Mouse (Mus musculus) macrophage (primary cell): ENCODE data around the gene Etnk1. TPM values are rescaled to one million over a fixed set of nuclear protein-coding genes. Genes with fewer than 3 reads are reported as not detected.
A peak's percentile ranks its signal among the peaks of the same experiment; 100 is the strongest.
"Not testable (repeated sequence)": the region's sequence is repeated elsewhere in the genome, so short reads cannot be mapped to it uniquely, and the experiment has no call there.

ENCODE experiments used
- H3K27ac ChIP-seq: fragments of 350-480 bp; formaldehyde crosslinking; 2 replicates; pipeline ENCODE4 v1.9.0; 2021
- H3K36me3 ChIP-seq: fragments of 350-480 bp; formaldehyde crosslinking; 2 replicates; pipeline ENCODE4 v1.9.0; 2021; ENCODE audit errors: inconsistent target
- H3K4me3 ChIP-seq: fragments of 350-480 bp; formaldehyde crosslinking; 2 replicates; pipeline ENCODE4 v1.9.0; 2021; ENCODE audit errors: inconsistent target
- H3K79me2 ChIP-seq: fragments of 350-480 bp; formaldehyde crosslinking; 2 replicates; pipeline ENCODE4 v1.9.0; 2021; ENCODE audit errors: inconsistent target
- WGBS: methylation state at CpG from one replicate; pipeline ENCODE4 v1.1.7; 2026; ENCODE audit warnings: inconsistent platforms; ENCODE audit not compliant: missing documents; 5-methylcytosine and 5-hydroxymethylcytosine counted together
- polyA plus RNA-seq: library from polyadenylated mRNA; stranded (reverse); fragments of 250-400 nt; gene quantifications from 3 replicates; pipeline ENCODE4 v1.2.4, GENCODE M21; 2018; ENCODE audit warnings: inconsistent platforms

The Etnk1 gene
- polyA plus RNA-seq, 1 experiment from 2014 or later: 35.2 TPM

DNA sequence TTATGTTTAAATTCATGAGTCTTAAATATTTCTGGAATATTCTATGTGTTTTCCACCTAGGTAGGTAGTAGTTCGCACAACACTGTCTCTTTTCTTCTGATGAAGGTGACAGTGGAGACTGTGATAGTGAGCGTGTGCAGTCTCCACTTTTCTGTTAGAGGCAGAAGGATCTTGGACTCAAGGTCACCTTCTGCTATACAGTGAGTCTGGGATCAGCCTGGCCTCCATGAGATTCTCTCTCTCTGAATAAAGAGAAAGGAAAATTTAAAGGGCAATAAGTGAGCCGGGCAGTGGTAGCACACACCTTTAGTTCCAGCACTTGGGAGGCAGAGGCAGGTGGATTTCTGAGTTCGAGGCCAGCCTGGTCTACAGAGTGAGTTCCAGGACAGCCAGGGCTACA, 24.2 kb upstream of the Etnk1 start:
- WGBS: 98% methylated on average over 3 of the region's 4 CpGs
- Histone ChIP-seq H3K36me3 (no peaks in the 10 kb centered on the region), H3K27ac (no peak overlapping the region), H3K4me3 (no peak overlapping the region), H3K79me2 (no peaks in the 10 kb centered on the region)

DNA sequence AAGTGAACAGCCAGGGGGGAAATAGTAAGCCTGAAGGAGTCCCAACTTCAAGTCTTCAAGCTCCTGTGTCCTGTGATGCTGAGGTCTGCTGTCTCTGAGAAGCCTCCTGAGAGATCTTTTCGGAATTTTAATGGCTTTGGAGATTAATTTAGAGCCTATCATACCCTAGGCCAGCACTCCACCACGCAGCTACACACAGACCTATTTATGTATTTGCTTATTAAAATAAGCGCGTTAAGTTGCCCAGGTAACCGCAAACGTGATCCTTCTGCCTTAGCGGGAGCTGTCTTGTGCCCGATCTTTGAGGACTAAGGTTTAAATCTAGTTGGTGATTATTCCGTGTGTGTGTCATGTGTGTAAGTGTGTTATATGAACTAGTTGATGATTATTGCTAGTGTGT, 23.7 kb upstream of the Etnk1 start:
- H3K27ac ChIP-seq: no peak overlapping the region
- 95% methylated on average over 9 of the region's 9 CpGs for WGBS
- no peaks in the 10 kb centered on the region for H3K79me2 ChIP-seq
- H3K4me3 ChIP-seq: no peak overlapping the region
- H3K36me3 ChIP-seq: no peaks in the 10 kb centered on the region

DNA sequence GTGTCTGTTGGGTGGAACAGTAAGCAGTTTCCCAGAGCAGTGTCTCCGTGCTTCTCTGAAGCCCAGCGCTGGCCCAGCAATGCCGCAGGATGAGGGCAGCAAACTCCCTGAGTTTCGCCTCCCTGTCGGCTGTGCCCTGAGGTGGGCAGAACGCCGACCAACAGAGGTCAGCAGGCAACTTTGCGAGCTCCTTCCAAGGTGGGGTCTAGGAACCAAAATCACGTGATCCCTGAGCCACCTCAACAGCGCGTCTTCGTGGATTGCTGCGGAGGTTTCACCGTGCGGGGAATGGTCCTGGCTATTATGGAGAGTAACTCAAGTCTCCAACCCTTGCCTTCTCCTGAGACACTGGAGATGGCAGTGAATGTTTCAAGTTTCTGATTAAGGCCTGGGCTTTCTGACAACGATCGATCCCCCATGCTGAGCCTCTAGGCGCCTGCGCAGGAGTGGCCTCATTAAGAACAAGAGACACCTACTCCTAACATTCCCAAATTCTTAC, 23.2 kb upstream of the Etnk1 start:
- no peak overlapping the region for H3K4me3 ChIP-seq
- H3K36me3 ChIP-seq: no peaks in the 10 kb centered on the region
- H3K79me2 ChIP-seq: no peaks in the 10 kb centered on the region
- no peak overlapping the region for H3K27ac ChIP-seq
- 76% methylated on average over 19 of the region's 19 CpGs for WGBS

- Histone ChIP-seq H3K79me2 (no peaks in the 10 kb centered on the region), H3K27ac (no peak overlapping the region), H3K36me3 (no peaks in the 10 kb centered on the region), H3K4me3 (no peak overlapping the region)
- 96% methylated on average over 2 of the region's 2 CpGs for WGBS
Observed at GRCm38 (mm10) chr6:143144556-143144955, 22.5 kb upstream of the Etnk1 start.

DNA sequence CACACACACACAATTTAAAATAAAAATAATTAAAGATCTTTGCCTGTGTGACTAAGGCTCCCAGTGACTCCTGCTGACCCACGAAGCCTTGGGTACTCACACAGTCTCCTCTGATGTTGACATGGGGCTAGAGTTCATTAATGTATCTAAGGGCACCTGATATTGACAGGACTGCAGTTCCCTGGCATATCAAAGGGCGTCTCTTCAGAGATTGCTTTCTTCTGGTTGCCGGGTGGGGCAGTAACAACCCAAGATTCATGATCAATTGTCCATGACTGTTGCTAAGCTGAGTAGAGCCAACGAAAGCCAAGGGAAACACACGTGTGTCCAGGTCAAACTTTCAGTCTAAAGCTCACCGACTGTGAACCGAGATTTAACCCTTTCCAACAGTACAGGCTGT, 22.0 kb upstream of the Etnk1 start:
- Histone ChIP-seq H3K4me3 (no peak overlapping the region), H3K79me2 (no peaks in the 10 kb centered on the region), H3K27ac (no peak overlapping the region), H3K36me3 (no peaks in the 10 kb centered on the region)
- WGBS: 89% methylated on average over 7 of the region's 7 CpGs

GRCm38 (mm10) chr6:143146756-143147155, 20.3 kb upstream of the Etnk1 start:
- Histone ChIP-seq H3K4me3 (peak overlapping the region; percentile 32), H3K79me2 (no peaks in the 10 kb centered on the region), H3K27ac (peak overlapping the region; percentile 70), H3K36me3 (no peaks in the 10 kb centered on the region)
- WGBS: 0% methylated on average over 8 of the region's 8 CpGs

DNA sequence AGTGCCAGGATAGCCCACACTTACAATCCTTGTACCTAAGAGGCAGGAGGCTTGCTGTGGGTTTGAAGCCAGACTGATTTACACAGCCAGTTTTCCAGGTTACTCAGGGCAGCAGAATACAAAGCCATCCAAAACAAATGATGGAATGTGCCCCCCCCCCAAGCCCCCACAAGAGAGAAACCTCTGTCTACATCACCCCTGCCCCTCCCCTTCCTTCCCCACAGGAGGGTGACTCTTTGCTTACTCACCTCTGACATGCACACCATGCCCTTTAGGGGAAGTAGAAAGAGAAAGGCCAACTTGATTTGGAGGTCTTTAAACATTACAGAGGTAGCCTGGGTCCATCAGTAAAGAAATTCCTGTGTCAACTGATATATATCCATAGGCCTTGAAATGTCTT, 18.2 kb upstream of the Etnk1 start:
- no peaks in the 10 kb centered on the region for H3K79me2 ChIP-seq
- H3K4me3 ChIP-seq: no peak overlapping the region
- no peaks in the 10 kb centered on the region for H3K36me3 ChIP-seq
- no peak overlapping the region for H3K27ac ChIP-seq

GRCm38 (mm10) chr6:143149766-143150291, 17.2 kb upstream of the Etnk1 start:
- Histone ChIP-seq H3K27ac (no peak overlapping the region), H3K79me2 (no peaks in the 10 kb centered on the region), H3K4me3 (no peak overlapping the region), H3K36me3 (no peaks in the 10 kb centered on the region)
- 63% methylated on average over 4 of the region's 5 CpGs for WGBS

GRCm38 (mm10) chr6:143151081-143151995, 15.7 kb upstream of the Etnk1 start:
- not testable (repeated sequence) for H3K4me3 ChIP-seq, H3K79me2 ChIP-seq, H3K36me3 ChIP-seq, H3K27ac ChIP-seq
- WGBS: 26% methylated on average over 7 of the region's 10 CpGs

- H3K27ac ChIP-seq: no peak overlapping the region
- WGBS: 94% methylated on average over 9 of the region's 9 CpGs
- H3K36me3 ChIP-seq: no peaks in the 10 kb centered on the region
- no peaks in the 10 kb centered on the region for H3K79me2 ChIP-seq
- H3K4me3 ChIP-seq: no peak overlapping the region
Observed at GRCm38 (mm10) chr6:143152321-143152827, 14.6 kb upstream of the Etnk1 start.

DNA sequence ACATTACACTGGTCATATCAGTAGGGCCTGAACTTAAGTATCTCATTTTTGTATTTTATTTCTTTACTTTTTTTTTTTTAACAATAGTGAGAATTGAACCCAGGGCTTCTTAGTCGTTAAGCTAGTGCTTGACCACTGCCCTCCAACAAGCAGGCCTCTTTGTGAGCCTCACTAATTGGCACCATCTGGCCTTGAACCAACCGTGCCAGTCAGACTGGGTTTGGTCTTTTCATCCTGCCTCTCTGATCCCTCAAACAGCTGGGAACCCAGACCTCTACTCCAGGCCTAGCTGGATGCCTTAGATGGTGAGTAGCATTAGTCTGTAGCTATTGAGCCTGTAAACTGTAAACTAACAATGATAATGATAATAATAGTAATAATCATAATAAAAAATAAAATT, 13.9 kb upstream of the Etnk1 start:
- H3K36me3 ChIP-seq: no peaks in the 10 kb centered on the region
- H3K4me3 ChIP-seq: no peak overlapping the region
- H3K27ac ChIP-seq: no peak overlapping the region
- H3K79me2 ChIP-seq: no peaks in the 10 kb centered on the region
- 79% methylated on average over 2 of the region's 2 CpGs for WGBS

DNA sequence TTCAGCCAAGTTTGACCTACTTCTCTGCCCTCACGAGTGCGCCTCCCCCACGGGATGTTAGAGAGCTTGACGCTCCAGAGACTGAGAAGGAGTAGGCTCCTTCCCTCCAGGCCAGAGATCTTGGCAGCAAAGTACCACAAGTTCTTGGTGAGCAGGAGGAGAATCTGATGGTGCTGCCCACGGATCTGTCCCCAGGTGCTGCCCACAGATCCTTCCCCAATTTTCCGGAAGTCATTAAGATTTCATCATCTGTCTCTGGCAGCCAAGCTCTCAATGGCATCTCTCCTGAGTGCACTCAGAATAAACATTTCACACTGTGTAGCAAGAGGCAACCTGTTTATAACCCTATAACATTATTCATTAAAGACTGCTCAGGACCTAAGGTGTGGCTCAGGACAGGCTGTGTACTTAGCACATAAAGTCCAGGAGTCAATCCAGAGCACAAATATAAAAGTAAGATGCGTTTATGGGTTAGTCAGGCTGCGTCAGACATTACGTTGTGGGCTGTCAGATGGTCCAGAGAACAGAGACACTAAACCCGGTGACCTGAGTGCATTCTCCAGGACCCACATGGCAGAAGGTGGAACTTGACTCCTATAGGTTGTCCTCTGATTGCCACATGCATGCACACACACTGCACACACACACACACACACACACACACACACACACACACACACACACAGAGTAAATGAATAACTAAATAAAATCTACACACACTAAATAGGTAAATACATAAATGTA, 13.1 kb upstream of the Etnk1 start:
- H3K79me2 ChIP-seq: no peaks in the 10 kb centered on the region
- H3K36me3 ChIP-seq: no peaks in the 10 kb centered on the region
- 45% methylated on average over 10 of the region's 10 CpGs for WGBS
- H3K4me3 ChIP-seq: no peak overlapping the region
- no peak overlapping the region for H3K27ac ChIP-seq

DNA sequence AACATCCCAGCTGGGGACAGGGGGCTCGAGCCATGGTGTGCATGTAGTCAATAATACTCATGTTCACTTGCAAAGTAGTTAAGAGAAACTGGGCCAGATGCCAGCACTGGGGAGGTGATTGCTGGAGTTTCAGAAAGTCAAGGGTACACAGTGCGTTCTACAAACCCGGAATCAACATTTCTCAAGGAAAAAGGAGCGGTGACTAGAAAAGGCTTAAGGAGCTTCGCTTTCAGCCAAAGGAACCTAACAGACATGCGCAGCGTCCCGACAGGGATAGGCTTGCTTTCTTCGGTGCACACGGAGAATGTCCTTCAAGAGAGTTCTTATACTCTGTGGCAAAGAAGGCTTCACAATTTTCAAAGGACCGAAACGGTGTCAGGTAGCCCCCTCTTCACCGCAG, 12.1 kb upstream of the Etnk1 start:
- no peak overlapping the region for H3K27ac ChIP-seq
- WGBS: 90% methylated on average over 13 of the region's 13 CpGs
- H3K4me3 ChIP-seq: no peak overlapping the region
- no peaks in the 10 kb centered on the region for H3K36me3 ChIP-seq
- H3K79me2 ChIP-seq: no peaks in the 10 kb centered on the region

GRCm38 (mm10) chr6:143155996-143156395, 11.0 kb upstream of the Etnk1 start:
- H3K27ac ChIP-seq: no peak overlapping the region
- H3K36me3 ChIP-seq: no peaks in the 10 kb centered on the region
- no peaks in the 10 kb centered on the region for H3K79me2 ChIP-seq
- no peak overlapping the region for H3K4me3 ChIP-seq
- WGBS: 100% methylated on average over 1 of the region's 1 CpGs

GRCm38 (mm10) chr6:143156684-143157083, 10.3 kb upstream of the Etnk1 start:
- Histone ChIP-seq H3K27ac (no peak overlapping the region), H3K4me3 (no peak overlapping the region)
- 44% methylated on average over 7 of the region's 7 CpGs for WGBS

More at GRCm38 (mm10) chr6:143156684-143157083, 10.3 kb upstream of the Etnk1 start:
- Histone ChIP-seq H3K79me2 (no peaks in the 10 kb centered on the region), H3K36me3 (no peaks in the 10 kb centered on the region)
